Mouse (Mus musculus): ENCODE results near the gene Elmod1.
A peak's percentile ranks its signal among the peaks of the same experiment; 100 is the strongest.
"Not testable (repeated sequence)": the region's sequence is repeated elsewhere in the genome, so short reads cannot be mapped to it uniquely, and the experiment has no call there.

Elmod1 gene

GRCm38 (mm10) chr9:53975122-53975518 is at the start of gene Elmod1:
Elmod1 (minus strand) TSS chr9:53975301.
- no peak for DNase-seq (ENCODE audit: low read depth)

GRCm38 (mm10) chr9:54022795-54023194 is 47.7 kb upstream of the Elmod1 start:
- no peak for DNase-seq (ENCODE audit: low read depth)

GRCm38 (mm10) chr9:53994528-53994927 is 19.4 kb upstream of the Elmod1 start:
- no peak for DNase-seq (ENCODE audit: low read depth)

GRCm38 (mm10) chr9:53992567-53992966 is 17.5 kb upstream of the Elmod1 start:
- not testable (repeated sequence) for DNase-seq (ENCODE audit: low read depth)

GRCm38 (mm10) chr9:53990921-53991320 is 15.8 kb upstream of the Elmod1 start:
- DNase-seq (ENCODE audit: low read depth), result peak; percentile 10

GRCm38 (mm10) chr9:53986972-53987371 is 11.9 kb upstream of the Elmod1 start:
- DNase-seq (ENCODE audit: low read depth), result no peak

- no peak for DNase-seq (ENCODE audit: low read depth)
Observed at GRCm38 (mm10) chr9:53984868-53985267, 9.8 kb upstream of the Elmod1 start.

- DNase-seq (ENCODE audit: low read depth), result no peak
Observed at GRCm38 (mm10) chr9:53974328-53975121, 576 bp downstream of the Elmod1 start.

GRCm38 (mm10) chr9:53973929-53974327 is 1.2 kb downstream of the Elmod1 start:
- DNase-seq (ENCODE audit: low read depth), result no peak

GRCm38 (mm10) chr9:53973241-53973640 is 1.9 kb downstream of the Elmod1 start:
- no peak for DNase-seq (ENCODE audit: low read depth)

GRCm38 (mm10) chr9:53972358-53972757 is 2.7 kb downstream of the Elmod1 start:
- no peak for DNase-seq (ENCODE audit: low read depth)

GRCm38 (mm10) chr9:53967610-53968368 is 7.3 kb downstream of the Elmod1 start:
- no peak for DNase-seq (ENCODE audit: low read depth)

- no peak for DNase-seq (ENCODE audit: low read depth)
Observed at GRCm38 (mm10) chr9:53957021-53957420, 18.1 kb downstream of the Elmod1 start.

GRCm38 (mm10) chr9:53954853-53955252 is 20.2 kb downstream of the Elmod1 start:
- DNase-seq (ENCODE audit: low read depth), result no peak

- no peak for DNase-seq (ENCODE audit: low read depth)
Observed at GRCm38 (mm10) chr9:53947463-53947862, 27.6 kb downstream of the Elmod1 start.

- DNase-seq (ENCODE audit: low read depth), result no peak
Observed at GRCm38 (mm10) chr9:53938555-53938954, 36.5 kb downstream of the Elmod1 start.

- DNase-seq (ENCODE audit: low read depth), result no peak
Observed at GRCm38 (mm10) chr9:53934179-53934578, 40.9 kb downstream of the Elmod1 start.

GRCm38 (mm10) chr9:53933375-53933774 is 41.7 kb downstream of the Elmod1 start:
- no peak for DNase-seq (ENCODE audit: low read depth)

GRCm38 (mm10) chr9:53930906-53931305 is 44.2 kb downstream of the Elmod1 start:
- DNase-seq (ENCODE audit: low read depth), result no peak

GRCm38 (mm10) chr9:53921061-53921460 is 54.0 kb downstream of the Elmod1 start:
- no peak for DNase-seq (ENCODE audit: low read depth)

- no peak for DNase-seq (ENCODE audit: low read depth)
Observed at GRCm38 (mm10) chr9:53915929-53916721, 59.0 kb downstream of the Elmod1 start.

- DNase-seq (ENCODE audit: low read depth), result no peak
Observed at GRCm38 (mm10) chr9:53910823-53911222, 64.3 kb downstream of the Elmod1 start.
